Mouse (Mus musculus): ENCODE data around the gene Pstpip1. TPM values are rescaled to one million over a fixed set of nuclear protein-coding genes. Genes with fewer than 3 reads are reported as not detected.

The Pstpip1 gene
- total and polyA plus RNA-seq, 3 experiments = 8.1 to 32.0 (median 15.6) TPM

DNA sequence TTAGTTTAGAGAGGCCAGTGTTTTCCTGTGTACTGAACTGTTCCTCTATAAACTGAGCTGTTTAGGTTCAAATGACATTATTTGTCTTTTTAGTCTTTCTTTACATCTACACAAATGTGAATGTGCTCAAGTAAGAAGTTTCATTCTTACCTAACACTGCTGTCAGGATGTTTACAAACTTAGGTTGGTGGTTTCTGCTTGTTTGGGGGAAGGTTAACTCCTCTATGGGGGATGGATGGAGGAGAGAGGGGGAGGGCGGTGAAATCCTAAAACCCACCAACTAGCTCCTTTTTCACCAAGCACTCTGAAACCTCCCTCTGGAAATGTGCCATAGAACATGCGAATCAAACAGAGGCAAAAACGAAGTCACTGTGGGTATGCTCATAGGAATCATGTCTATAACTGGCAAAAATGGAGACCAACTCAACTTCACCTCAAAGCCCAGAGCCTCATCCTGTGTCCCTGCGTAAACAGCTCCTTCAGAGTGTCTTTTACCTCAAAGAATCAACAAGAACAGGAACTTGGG lies 62.8 kb downstream of the Pstpip1 start:
- no peak for TF ChIP-seq CHD2 (IDR thresholded peaks at IDR 0.05; ENCODE audit: low read length)
- TF ChIP-seq ZMIZ1 (IDR thresholded peaks at IDR 0.05; ENCODE audit: low read depth, low read length) = no peak
- no peak for TF ChIP-seq MAZ (IDR thresholded peaks at IDR 0.05; ENCODE audit: low read depth, low read length)
- no peak for TF ChIP-seq NELFE (IDR thresholded peaks at IDR 0.05; ENCODE audit: low read depth, low read length)
- TF ChIP-seq SIN3A (IDR thresholded peaks at IDR 0.05; ENCODE audit: low read length) = no peak
- TF ChIP-seq MAFK (IDR thresholded peaks at IDR 0.05; ENCODE audit: insufficient replicate concordance, low read length) = no peak
- H3K36me3 ChIP-seq (replicated peaks in 1 of 2; ENCODE audit: control insufficient read depth in 1 of 2, insufficient read depth in 1 of 2, low read length in 1 of 2) = peaks cover 0 to 7% of the 10 kb centered on the region in 2 experiments
- no peak overlapping the region for H3K27ac ChIP-seq (ENCODE audit: insufficient read depth, low read depth)
- H3K27me3 ChIP-seq (replicated peaks) = no peaks in the 10 kb centered on the region
- H3K4me2 ChIP-seq (ENCODE audit: insufficient read depth, low read depth, poor library complexity, severe bottlenecking) = no peak overlapping the region
- H3K4me3 ChIP-seq (replicated peaks in 1 of 3; ENCODE audit: low read depth in 2 of 3, low read length in 2 of 3, poor library complexity in 1 of 3) = no peak overlapping the region
- H3K9ac ChIP-seq (ENCODE audit: insufficient read depth, low read depth) = no peak overlapping the region
- in situ Hi-C loops (cut with MboI; ENCODE audit: low pct_ligation_motif_present, low pct_unique_long_range_greater_than_20kb, low sequenced_read_pairs) = no loop called here
- no peaks in the 10 kb centered on the region for H3K79me2 ChIP-seq (replicated peaks; ENCODE audit: control insufficient read depth, extremely low read depth, insufficient read depth, poor library complexity, severe bottlenecking)
- dilution Hi-C loops (cut with MboI; ENCODE audit: extremely low pct_ligation_motif_present, extremely low pct_unique_long_range_greater_than_20kb, low sequenced_read_pairs) = no loop called here
- no peak for DNase-seq (ENCODE audit: extremely low read depth)
- peaks cover 0 to 52% of the 10 kb centered on the region in 2 experiments; a peak in 2 of 4 replicates for H3K4me1 ChIP-seq (ENCODE audit: control insufficient read depth in 1 of 2, insufficient read depth in 2 of 2)
- no peaks in the 10 kb centered on the region for H3K9me3 ChIP-seq (replicated peaks; ENCODE audit: low read length)

DNA sequence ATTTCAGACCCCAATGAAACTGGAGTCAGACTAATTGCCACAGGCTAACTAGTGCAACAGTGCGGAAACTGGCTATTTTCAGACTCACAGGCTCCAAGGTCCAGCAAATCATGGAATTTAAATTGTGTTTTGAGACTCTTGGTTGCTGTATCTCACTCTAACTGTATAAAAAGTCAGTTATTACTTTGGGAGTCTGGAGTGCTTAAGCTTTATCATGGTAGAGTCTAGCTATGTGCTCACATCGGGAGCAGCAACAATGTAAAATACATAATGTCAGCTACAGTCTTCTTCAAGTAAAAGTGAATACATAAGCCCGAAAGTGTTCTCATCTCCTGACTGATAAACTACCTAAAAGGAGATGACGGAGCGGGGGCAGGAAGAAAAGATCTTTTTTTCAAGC lies 64.8 kb downstream of the Pstpip1 start:
- dilution Hi-C loops (cut with MboI; ENCODE audit: extremely low pct_ligation_motif_present, extremely low pct_unique_long_range_greater_than_20kb, low sequenced_read_pairs) = no loop called here
- in situ Hi-C loops (cut with MboI; ENCODE audit: low pct_ligation_motif_present, low pct_unique_long_range_greater_than_20kb, low sequenced_read_pairs) = no loop called here
- Histone ChIP-seq H3K4me1 (ENCODE audit: control insufficient read depth in 1 of 2, insufficient read depth in 2 of 2) (peaks cover 0 to 59% of the 10 kb centered on the region in 2 experiments; a peak in 2 of 4 replicates), H3K4me2 (ENCODE audit: insufficient read depth, low read depth, poor library complexity, severe bottlenecking) (no peak overlapping the region), H3K27ac (ENCODE audit: insufficient read depth, low read depth) (no peak overlapping the region), H3K36me3 (replicated peaks in 1 of 2; ENCODE audit: control insufficient read depth in 1 of 2, insufficient read depth in 1 of 2, low read length in 1 of 2) (peaks cover 0 to 4% of the 10 kb centered on the region in 2 experiments), H3K9me3 (replicated peaks; ENCODE audit: low read length) (no peaks in the 10 kb centered on the region), H3K9ac (ENCODE audit: insufficient read depth, low read depth) (no peak overlapping the region), H3K4me3 (replicated peaks in 1 of 3; ENCODE audit: low read depth in 2 of 3, low read length in 2 of 3, poor library complexity in 1 of 3) (no peak overlapping the region), H3K79me2 (replicated peaks; ENCODE audit: control insufficient read depth, extremely low read depth, insufficient read depth, poor library complexity, severe bottlenecking) (no peaks in the 10 kb centered on the region), H3K27me3 (replicated peaks) (no peaks in the 10 kb centered on the region)
- no peak for DNase-seq (ENCODE audit: extremely low read depth)
- no peak for TF ChIP-seq USF2 (conservative IDR thresholded peaks at IDR 0.05; ENCODE audit: low read depth, low read length)
- TF ChIP-seq ELF1 (IDR thresholded peaks at IDR 0.05; ENCODE audit: low read depth, low read length) = no peak
- no peak for TF ChIP-seq EP300 (IDR thresholded peaks at IDR 0.05; ENCODE audit: low read length)
- TF ChIP-seq PAX5 (IDR thresholded peaks at IDR 0.05; ENCODE audit: low read length) = no peak
- TF ChIP-seq CTCF (conservative IDR thresholded peaks at IDR 0.05 in 1 of 2, IDR thresholded peaks at IDR 0.05 in 1 of 2; ENCODE audit: low read depth in 2 of 2, low read length in 2 of 2) = no peak
- no peak for TF ChIP-seq MXI1 (IDR thresholded peaks at IDR 0.05; ENCODE audit: low read depth, low read length)
- no peak for TF ChIP-seq ZC3H11A (IDR thresholded peaks at IDR 0.05; ENCODE audit: low read depth, low read length)

DNA sequence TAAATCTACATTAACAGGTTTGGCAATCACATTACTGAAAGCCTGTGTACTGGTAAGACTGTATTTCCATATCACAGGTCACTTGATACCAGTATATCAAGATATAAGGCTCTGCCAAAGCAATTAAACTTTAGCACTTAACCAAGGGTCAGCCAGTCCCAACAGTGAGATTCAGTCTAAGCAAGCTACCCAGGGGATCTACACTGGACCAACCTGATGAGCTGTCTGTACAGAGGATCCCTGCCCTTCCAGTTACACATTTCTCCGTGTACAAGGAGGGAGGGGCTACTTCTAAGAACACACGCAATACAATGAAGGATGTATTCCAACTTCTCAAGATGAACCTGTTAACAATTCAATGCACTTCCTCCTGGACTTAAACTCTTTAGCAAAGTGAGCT lies 68.3 kb downstream of the Pstpip1 start:
- Histone ChIP-seq H3K27ac (ENCODE audit: insufficient read depth, low read depth) (no peak overlapping the region), H3K9ac (ENCODE audit: insufficient read depth, low read depth) (no peak overlapping the region), H3K4me3 (replicated peaks in 1 of 3; ENCODE audit: low read depth in 2 of 3, low read length in 2 of 3, poor library complexity in 1 of 3) (no peak overlapping the region), H3K79me2 (replicated peaks; ENCODE audit: control insufficient read depth, extremely low read depth, insufficient read depth, poor library complexity, severe bottlenecking) (no peaks in the 10 kb centered on the region), H3K4me2 (ENCODE audit: insufficient read depth, low read depth, poor library complexity, severe bottlenecking) (no peak overlapping the region), H3K9me3 (replicated peaks; ENCODE audit: low read length) (no peaks in the 10 kb centered on the region), H3K4me1 (ENCODE audit: control insufficient read depth in 1 of 2, insufficient read depth in 2 of 2) (peaks cover 0 to 56% of the 10 kb centered on the region in 2 experiments; a peak in 2 of 4 replicates), H3K27me3 (replicated peaks) (no peaks in the 10 kb centered on the region), H3K36me3 (replicated peaks in 1 of 2; ENCODE audit: control insufficient read depth in 1 of 2, insufficient read depth in 1 of 2, low read length in 1 of 2) (no peaks in the 10 kb centered on the region)
- DNase-seq (ENCODE audit: extremely low read depth) = no peak
- in situ Hi-C loops (cut with MboI; ENCODE audit: low pct_ligation_motif_present, low pct_unique_long_range_greater_than_20kb, low sequenced_read_pairs) (no loop called here), dilution Hi-C loops (cut with MboI; ENCODE audit: extremely low pct_ligation_motif_present, extremely low pct_unique_long_range_greater_than_20kb, low sequenced_read_pairs) (no loop called here)
- TF ChIP-seq IRF4 (IDR thresholded peaks at IDR 0.05; ENCODE audit: low read depth, low read length) = no peak
- TF ChIP-seq USF2 (conservative IDR thresholded peaks at IDR 0.05; ENCODE audit: low read depth, low read length) = no peak
- TF ChIP-seq ETS1 (conservative IDR thresholded peaks at IDR 0.05; ENCODE audit: low read depth, low read length) = no peak
- TF ChIP-seq TCF12 (IDR thresholded peaks at IDR 0.05; ENCODE audit: low read depth, low read length) = no peak
- TF ChIP-seq UBTF (IDR thresholded peaks at IDR 0.05; ENCODE audit: low read depth, low read length) = no peak
- no peak for TF ChIP-seq CHD2 (IDR thresholded peaks at IDR 0.05; ENCODE audit: low read length)
- no peak for TF ChIP-seq ZMIZ1 (IDR thresholded peaks at IDR 0.05; ENCODE audit: low read depth, low read length)
- TF ChIP-seq USF1 (IDR thresholded peaks at IDR 0.05; ENCODE audit: low read depth, low read length) = no peak
- TF ChIP-seq GABPA (IDR thresholded peaks at IDR 0.05; ENCODE audit: insufficient replicate concordance, low read depth, low read length) = no peak
- no peak for TF ChIP-seq MAX (IDR thresholded peaks at IDR 0.05; ENCODE audit: low read length)
- no peak for TF ChIP-seq ZC3H11A (IDR thresholded peaks at IDR 0.05; ENCODE audit: low read depth, low read length)
- TF ChIP-seq KAT2A (IDR thresholded peaks at IDR 0.05; ENCODE audit: insufficient replicate concordance, low read length) = no peak
- no peak for TF ChIP-seq EP300 (IDR thresholded peaks at IDR 0.05; ENCODE audit: low read length)
